Mouse (Mus musculus) induced T-regulatory cell, adult 2 months (primary cell): Measurements from ENCODE around the gene Apoc4.

ENCODE experiments used
- DNase-seq: peaks from one replicate; pipeline ENCODE4 v3.0.0-alpha.2; 2012; ENCODE audit warnings: low read depth

Gene Apoc4

DNA sequence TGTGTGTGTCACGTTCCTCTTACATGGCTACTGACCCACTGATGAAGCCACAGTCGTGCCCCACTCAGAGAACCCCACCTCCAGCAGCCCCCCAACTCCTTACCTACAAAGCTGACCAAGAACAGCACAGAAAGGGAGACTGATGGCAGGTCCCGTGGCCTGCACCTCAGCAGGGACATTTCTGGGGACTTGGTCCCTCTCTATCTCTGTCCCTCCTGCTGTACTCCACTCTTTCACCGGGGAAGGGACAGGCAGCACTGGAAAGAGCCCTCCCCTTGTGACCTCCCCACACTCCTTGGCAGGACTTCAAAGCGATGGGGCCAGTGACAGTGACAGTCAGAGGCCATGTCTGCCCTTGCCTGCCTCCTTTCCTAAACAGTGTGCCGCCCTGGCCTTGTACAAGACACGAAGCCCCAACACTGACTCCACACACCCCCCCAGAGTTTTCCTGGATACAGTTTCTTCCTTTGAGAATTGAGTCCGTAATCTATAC, at the start of gene Apoc4, which contains the start of gene Gm44805:
Gene Apoc4, minus strand, starts transcription at position 278 of the 493 bp plus-strand sequence.
Gene Gm44805, minus strand, starts transcription at position 222 of the 493 bp plus-strand sequence.
- DNase-seq = no peak

DNA sequence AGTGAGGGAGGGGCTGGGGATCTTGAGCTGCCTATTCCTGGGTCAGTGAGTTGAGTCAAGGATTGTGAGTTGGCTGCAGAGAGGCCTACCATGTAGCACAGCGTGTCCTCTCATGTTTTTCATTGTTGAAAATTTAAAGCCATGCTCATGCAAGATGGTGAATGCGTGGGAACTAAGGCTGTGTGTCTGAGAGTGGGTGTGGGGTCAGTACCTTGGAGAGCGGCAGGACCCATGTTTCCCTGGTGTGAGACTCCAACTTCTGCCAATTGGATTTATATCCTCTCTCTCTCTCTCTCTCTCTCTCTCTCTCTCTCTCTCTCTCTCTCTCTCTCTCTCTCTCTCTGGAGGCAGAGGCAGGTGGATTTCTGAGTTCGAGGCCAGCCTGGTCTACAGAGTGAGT, 45.3 kb upstream of the Apoc4 start:
- no peak for DNase-seq

DNA sequence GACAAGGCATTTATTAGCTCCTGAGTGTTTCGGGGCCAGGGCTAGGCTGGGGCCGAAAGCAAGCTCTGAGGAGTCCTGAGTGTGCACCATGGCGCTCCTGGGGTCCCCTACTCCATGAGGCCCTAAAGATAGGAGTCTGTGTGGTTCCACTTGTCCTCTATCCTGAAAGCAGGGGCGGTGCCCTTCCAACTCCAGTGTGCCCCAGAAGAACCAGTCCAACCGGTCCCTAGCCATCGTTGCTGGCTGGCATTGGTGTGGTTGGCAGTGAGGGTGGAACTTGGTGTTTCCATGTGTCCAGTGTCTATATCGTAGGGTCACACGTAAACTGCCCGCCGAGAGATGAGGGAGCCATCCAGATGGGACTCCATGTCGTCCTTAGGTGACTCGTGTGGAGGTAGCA, 42.9 kb upstream of the Apoc4 start:
- DNase-seq = no peak

DNA sequence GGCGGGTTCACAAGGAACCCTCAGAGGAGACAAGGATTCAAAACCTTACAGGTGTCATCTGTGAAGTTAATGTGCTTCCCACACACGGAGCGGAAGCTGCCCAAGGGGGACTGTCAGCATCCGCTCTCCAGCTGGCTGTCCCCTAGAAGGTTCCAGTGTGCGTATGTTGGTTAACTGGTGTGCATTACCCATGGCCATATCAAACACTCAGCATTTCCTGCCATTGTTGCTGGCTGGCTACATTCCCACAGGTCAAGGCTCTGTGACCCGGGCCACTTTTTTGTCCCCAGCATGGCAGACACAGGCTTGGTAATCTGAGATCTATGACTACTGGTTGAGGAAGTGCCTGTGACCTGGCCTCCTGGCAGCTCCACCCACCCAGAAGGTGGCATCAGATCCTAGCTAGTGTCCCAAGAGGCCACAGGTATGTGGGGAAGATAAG, 41.5 kb upstream of the Apoc4 start:
- no peak for DNase-seq

DNA sequence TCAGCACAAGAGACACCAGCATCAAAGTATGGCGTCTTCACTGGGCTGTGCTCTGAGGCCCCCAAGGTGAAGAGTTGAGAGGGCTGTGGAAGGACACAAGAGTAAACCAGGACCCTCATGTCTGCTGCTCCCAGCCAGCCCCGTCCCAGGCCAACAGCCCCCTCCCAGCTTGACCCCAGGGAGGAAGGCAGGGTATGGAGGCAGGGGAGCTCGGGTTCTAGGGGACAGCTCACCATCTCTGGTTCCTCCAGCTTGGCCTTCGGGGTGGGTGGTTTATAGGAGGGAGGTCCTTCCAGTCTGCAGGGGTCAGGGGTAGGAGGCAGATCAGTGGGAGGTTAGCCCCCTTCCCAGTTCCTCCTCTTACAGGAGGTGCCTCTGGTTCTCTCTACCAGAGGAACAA, 37.9 kb upstream of the Apoc4 start:
- no peak for DNase-seq

DNA sequence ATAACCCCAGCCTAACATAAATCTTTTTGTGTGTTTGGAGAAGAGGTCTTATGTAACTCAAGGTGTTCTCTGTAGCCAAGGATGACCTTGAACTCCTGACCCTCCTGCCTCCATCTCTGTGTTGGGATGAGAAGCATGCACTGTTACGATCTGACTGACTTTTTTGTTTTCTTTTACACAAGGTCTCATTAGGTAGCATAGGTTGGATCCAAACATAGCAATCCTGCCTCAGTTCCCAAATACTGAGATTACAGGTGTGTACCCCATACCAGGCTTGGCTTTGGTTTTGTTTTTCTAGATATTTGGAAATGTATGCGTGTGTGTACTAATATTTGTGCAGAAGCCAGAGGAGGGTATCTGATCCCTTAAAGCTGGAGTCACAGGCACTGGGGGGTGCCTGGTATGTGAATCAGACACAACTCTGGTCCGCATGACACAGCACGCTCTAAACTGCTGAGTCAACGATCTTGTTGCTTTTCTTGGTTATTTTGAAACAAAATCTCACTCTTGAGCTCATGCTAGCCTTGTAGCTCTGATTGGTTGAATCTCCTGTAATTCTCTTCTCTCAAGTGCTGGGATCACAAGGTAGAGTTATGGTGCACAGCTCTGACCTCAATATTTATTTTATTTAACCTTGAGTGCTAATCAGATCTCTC, 37.1 kb upstream of the Apoc4 start:
- no peak for DNase-seq

DNA sequence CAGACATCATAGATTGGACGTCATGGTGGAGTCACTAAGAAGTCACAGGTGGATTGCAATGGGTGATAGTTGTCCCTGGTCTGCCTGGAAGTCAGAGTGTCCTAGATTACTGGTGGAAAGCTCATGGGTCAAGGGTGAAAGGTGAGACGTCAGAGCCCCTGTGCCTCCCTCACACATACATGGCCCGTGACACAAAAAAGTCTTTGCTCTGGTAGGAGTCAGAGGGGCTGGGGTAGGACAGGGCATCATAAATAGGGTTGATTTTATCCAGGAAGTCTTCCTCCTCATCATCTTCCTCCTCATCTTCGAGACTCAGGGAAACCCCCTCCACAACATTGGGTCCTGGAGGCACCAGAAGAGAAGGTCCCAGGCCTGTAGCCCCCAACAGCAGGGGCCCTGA, 36.1 kb upstream of the Apoc4 start:
- DNase-seq = no peak

DNA sequence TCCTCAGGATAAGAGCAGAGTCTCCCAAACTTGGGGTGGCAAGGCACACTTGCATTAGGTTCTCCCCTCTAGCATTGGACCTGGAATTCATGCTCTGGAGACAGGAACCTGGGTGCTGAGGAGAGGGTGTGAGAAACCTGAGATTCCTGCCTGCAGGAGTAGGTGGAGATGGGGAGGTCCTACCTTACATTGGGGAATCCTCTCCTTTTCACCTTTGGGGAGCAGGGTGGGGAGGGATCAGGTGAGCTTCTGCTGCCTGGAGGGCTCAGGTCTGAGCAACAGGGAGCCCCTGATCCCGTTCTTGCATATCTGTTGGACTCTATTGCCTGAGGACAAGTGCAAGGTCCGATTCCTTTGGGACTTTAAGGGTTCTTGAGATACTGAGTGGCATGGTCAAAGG, 35.5 kb upstream of the Apoc4 start:
- no peak for DNase-seq

DNA sequence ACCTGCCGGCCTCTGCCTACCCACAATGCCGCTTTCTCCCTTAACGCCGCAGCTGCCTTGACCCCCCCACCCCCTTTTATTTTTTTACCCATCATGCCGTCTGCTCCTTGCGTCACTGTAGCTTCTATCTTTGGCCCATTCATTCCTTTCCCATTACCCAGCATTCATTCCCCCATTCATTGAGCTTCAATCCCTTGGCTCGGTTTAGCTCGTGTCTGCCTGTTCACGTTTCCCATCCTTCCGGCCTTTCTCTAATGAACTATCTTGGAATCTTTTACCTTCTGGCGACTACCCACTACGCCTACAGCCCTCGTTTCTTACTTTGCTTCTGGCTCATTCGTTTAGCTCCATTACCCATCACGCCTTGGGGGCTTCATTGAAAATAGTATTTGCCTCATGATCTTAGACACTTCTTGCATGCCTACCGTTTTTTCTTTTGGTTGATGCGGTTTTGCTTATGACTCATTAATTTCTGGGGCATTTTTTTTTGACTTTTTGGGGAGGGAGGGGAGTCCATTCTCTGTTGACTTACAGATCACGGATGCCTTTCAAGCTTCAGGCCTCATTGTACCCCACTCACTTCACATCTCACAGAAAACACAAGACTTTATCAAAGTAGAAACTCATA, 34.9 kb upstream of the Apoc4 start:
- no peak for DNase-seq

DNA sequence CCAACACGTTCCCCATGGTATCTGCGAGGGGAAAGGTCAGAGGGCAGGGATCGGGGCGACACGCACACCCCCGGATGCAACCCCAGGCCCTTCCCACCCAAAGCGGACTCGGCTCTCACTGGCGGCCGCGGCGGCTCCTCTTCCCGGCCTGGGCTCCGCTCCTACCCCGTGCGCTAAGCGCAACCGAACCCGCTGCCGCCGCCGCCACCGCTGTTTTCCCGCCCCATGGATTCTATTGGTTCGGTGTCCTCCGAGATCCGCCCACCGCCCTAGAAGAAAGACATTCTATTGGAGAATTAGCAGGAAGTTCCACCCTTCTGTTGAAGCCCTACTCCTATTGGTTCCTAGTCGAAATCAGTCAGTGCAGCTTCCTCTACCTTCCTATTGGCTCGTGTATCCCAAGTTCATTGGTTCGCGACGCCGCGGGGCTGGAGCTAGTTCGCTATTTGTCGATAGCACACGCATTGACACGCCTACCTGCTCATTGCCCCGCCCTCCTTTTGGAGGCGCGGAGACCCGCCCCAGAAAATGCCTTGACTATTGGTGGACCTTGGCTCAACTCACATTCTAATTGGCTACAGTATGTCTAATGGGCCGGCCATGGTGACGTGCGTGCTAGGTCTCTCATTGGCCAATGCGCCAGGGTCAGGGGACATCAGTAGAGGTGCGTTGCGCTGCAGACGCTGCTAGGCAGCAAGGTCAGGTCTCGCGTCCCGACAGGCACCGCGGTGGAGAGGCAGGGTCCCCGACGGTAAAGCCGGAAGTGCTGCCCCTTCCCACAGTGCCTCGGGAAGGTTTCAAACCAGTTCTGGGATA, 34.2 kb upstream of the Apoc4 start, which contains the start of gene Tomm40:
Gene Tomm40, minus strand, starts transcription at position 200 of the 816 bp plus-strand sequence.
- peak; percentile 100 for DNase-seq

DNA sequence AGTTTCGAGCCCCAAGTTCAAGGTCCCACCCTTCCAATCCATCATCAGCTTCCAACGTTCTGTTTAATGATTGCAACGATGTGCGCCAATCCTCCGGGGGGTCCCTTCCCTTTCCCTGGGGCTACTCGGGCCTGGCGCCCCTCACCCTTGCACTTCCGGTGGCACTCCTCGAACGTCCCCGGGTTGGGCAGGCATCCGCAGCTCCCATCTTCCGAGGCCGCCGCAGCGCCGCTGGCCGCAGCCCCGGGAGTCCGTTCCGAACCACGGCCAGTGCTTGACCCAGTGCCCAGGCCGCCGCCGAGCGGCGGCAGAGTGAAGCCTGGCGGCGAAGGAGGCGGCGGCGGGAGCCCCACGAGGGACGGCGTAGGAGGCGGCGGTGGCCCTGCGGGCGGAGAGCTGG, 33.6 kb upstream of the Apoc4 start:
- DNase-seq = no peak

DNA sequence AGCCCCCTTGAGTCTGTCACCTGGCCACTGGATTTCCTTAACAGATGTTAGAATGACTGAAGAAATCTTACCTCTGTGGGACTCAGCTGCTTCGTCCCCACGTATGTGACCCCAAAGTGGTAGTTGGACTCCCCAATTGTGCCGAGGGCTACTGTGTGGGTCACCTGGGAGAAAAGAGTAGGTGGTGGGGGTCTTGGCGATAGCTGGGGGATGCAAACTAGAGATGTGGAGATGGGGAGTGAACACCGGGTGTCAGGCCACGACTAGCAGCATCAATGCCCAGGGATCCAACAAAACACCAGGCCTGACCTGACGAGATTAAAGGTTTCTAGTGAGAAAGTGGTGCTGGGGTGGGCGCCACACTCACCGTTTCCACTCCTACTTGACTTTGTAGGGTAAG, 32.3 kb upstream of the Apoc4 start:
- no peak for DNase-seq

DNA sequence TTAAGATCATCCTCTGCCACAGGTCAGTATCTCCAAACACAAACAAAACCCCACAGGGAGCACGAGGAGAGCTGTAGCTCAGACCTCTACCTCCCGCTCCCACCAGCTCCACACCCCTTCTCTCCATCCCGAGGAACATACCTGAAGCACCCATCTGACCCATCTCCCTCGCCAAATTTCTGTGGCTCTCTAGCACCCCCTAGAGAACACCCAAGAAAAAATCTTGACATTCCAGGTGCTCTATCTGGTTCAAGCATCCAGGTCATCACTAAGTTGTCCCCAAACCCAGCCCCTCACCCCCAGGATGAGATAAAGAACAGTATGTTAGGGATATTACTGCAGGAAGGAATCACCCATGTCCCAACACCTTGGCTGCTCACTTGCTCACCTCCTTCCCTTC, 31.9 kb upstream of the Apoc4 start:
- DNase-seq = peak; percentile 71

DNA sequence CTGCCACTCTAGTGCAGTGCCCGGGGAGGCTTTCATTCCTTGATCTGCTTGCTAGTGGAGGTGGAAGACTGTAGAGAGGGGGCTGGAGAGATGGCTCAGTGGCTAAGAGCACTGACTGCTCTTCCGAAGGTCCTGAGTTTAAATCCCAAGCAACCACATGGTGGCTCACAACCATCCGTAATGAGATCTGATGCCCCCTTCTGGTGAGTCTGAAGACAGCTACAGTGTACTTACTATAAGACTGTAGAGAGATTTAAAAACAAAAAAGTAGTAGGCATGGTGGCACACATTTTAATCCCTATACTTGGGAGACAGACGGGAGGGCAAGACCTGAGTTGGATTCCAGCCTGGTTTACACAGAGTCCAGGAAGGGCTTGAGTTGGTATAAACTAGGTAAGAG, 31.1 kb upstream of the Apoc4 start:
- peak; percentile 45 for DNase-seq

DNA sequence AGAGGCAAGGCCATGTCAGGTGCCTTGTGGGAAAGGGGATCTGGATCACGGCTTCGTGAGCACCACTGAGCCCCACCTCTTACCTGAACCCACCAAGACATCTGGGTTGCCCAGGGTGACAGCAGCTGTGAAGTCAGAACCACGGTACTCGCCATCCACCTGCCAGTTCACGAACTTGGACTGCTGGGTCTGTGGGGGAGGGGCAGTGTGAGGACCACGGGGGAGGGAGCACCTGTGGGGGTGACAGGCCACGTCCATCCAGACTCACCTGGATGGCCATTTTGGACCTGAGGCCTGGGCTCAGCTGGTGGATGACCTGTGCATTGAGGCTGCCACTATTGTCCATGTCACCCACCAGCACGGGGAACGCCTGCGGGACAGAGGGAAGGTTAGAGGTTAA, 29.4 kb upstream of the Apoc4 start:
- DNase-seq = no peak

DNA sequence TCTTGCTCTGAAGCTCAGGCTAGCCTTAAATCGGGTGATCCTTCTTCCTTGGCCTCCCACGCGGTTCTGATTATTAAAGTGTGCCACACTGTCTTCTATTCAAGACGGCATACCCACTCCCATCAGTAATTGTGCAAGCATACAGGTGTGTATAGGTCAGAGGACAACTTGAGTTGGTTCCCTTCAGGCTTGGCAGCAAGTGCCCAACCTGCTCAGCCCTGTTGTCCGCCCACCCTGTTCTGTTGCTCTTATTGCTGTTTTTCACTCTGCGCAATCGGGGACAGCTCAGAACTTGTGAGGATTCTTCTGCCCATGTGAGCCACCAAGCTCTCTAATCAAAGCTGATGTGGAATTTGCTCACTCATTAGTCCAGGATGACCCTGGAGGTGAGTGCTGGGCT, 24.0 kb upstream of the Apoc4 start:
- no peak for DNase-seq

DNA sequence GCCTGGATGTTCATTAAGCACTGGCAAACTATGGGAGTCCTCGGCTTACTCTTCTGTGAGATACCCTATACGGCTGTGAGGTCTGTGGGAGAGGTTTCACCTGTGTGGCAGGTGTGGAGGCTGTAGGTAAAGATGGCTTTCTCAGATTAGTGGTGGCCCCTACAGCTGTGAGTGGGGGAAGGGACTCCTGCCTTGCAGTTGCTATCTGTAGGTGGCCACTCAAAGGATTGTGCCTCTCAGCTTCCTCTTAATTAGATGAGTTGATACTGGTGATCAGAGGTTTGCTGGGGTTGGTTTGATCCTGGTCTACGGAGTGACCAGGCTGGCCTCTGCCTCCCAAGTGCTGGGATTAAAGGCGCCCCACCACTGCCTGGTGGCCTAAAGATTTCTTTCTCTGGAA, 23.2 kb upstream of the Apoc4 start:
- no peak for DNase-seq

DNA sequence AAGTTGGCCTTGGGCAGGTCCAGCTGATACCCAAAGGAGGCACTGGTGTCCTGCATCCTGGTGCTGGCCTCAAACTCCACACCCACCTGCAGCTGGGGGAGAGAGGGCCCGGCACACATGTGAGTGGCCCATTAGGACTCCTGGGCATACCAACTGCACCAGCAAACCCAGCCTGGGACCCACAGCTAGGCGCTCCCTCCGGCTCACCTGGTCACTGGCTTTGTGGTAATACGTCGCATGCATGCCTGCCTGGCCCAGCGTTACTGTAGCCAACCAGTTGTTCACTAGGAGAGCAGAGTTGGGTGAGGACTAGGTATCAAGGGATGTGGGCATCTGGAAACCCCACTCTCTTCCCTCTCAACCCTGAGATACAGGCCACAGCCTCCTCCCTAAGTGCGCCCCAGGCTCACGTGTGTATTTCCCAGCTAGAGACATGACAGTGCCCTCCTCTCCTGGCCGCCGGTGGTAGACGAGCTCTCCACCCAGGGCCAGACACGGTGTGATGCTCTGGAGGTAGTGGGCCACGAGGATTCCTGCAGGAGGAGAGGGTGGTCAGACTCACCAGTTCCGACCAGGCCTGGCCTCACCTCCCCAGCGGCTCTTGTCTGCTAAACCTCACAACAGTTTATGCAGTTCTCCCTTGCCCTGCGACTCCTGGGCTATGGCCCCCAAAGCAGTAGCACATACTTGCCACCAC, 21.7 kb upstream of the Apoc4 start:
- DNase-seq = no peak

DNA sequence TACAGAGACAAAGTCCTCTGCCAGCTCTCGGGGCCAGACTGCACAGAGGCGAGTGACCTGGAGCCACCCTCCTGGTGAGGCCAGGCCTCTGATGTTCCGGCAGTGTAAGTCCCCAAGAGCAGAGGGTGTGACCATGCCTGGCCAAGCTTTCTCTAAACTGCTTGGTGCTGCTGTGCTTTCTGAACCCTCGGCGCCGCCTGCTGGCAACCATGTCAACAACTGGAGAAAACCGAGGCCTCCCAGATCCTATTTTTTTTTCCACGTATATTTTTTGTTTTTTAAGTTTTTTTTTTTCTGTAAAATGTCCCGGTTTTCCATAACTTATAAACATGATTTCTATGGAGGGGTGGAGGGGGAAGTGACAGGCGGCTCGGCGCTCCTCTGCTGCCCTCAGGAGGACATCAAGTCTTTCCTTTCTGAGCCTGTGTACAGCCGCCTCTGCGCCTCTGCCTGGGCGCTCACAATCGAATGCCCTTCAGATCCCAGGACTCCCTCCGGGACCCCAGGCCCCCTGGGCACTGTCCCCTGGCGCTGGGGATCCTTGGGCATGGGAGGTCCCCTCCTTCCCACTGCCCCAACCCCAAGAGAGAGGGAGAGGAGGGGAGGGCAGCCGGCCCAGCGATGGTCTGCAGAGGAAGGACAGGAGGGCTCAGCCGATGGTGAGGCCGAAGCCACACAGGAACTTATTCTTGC, 19.9 kb upstream of the Apoc4 start:
- DNase-seq = peak; percentile 61

DNA sequence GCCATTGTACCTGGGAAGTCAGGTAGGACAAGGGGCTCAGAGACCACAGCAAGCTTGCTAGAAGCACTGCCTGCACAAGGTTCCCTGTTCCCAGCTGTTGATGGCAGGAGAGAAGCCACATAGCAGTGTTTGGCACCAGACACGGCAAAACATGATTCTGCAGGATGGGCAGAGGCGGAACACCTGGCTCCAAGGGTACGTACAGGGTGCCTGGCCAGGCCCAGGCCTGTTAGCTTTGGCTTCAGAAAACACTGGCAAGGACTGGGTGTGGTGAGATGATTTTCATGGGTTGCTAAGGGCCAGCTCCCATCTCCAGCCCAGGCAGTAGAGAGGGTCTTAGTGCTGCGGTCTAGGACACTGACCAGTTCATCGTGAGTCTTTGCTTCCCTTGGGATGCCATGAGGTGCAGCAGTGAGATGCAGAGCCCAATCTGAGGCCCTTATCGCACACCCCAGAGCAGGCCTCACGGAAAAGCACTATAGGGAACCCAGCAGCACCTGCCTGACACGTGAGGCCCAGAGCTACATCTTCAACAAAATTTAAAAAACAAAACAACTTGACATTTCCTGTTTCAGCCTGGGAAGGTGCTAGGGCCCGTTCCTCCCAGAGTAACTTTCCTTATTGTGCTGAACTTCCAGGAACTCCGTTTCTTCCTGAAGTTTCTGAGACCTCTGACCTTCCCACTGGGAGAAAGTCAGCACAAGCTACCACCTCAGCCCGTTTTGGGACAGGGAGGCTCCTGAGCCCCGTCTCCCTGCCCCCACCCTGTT, 19.2 kb upstream of the Apoc4 start:
- peak; percentile 26 for DNase-seq

DNA sequence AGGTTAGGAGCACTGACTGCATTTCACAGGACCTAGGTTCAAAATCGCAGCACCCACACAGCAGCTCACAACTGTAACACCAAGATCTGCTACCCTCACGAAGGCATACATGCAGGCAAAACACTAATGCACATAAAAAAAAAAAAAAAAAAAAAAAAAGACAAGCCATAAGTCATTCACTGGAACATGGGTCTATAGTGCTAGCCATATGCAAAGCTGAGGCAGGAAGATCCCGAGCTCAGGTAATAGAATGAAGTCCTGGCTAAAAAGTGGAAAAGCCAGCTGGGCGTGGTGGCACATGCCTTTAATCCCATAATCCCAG, 18.5 kb upstream of the Apoc4 start:
- no peak for DNase-seq
